Comparison of ENCODE assay signal across 8 mouse cellular contexts in genomic region chr4:59035786-59036350, GRCm38 (mm10). TPM values are rescaled to one million over a fixed set of nuclear protein-coding genes. Genes with fewer than 3 reads are reported as not detected.
A peak's percentile ranks its signal among the peaks of the same experiment; 100 is the strongest.
DNase-seq lines count a peak whose midpoint lies in the region; ATAC-seq lines count a peak whose summit lies in the region.

No protein-coding gene starts in this region.

- H3K4me3 ChIP-seq in heart, embryonic 14.5 days (ENCODE audit: control insufficient read depth in 1 of 2, insufficient read depth in 1 of 2, low read depth in 1 of 2, low read length in 2 of 2): peak overlapping the region; percentile 60 to 77
- peak overlapping the region; percentile 69 for H3K4me3 ChIP-seq in brown adipose tissue, adult 24 weeks (ENCODE audit: insufficient read depth, low read depth, low read length)
- H3K4me3 ChIP-seq in hindbrain, embryonic 14.5 days (replicated peaks; ENCODE audit: low read length): peak overlapping the region; percentile 78
- peak overlapping the region; percentile 92 for H3K4me3 ChIP-seq in midbrain, embryonic 15.5 days

- H3K27me3 ChIP-seq in heart, embryonic 14.5 days (ENCODE audit: control insufficient read depth, insufficient read depth, low read length): no peaks in the 10 kb centered on the region
- no peaks in the 10 kb centered on the region for H3K27me3 ChIP-seq in hindbrain, embryonic 14.5 days (ENCODE audit: control insufficient read depth, insufficient read depth, low read length)
- no peaks in the 10 kb centered on the region for H3K27me3 ChIP-seq in midbrain, embryonic 15.5 days (replicated peaks)

- WGBS in heart, embryonic 14.5 days: 67% methylated on average over 18 of the region's 18 CpGs
- 57% methylated on average over 18 of the region's 18 CpGs for WGBS in hindbrain, embryonic 14.5 days
- WGBS in midbrain, embryonic 15.5 days: 51% methylated on average over 18 of the region's 18 CpGs

- H3K4me2 ChIP-seq in heart, embryonic 14.5 days (ENCODE audit: low read length): peak overlapping the region; percentile 72
- peak overlapping the region; percentile 60 for H3K4me2 ChIP-seq in hindbrain, embryonic 14.5 days (replicated peaks)
- H3K4me2 ChIP-seq in midbrain, embryonic 15.5 days: peak overlapping the region; percentile 54

- H3K9me3 ChIP-seq in heart, embryonic 14.5 days (ENCODE audit: control insufficient read depth, low read length): peaks cover 3% of the 10 kb centered on the region; the same call in 1 of the 2 replicates
- 0 out of 2 replicates have a peak, but pooled peaks cover 2% of the 10 kb centered on the region for H3K9me3 ChIP-seq in hindbrain, embryonic 14.5 days (ENCODE audit: control insufficient read depth, low read length)
- no peaks in the 10 kb centered on the region for H3K9me3 ChIP-seq in midbrain, embryonic 15.5 days

- intact Hi-C loops in heart, postnatal 10 days (cut with DNase I): loop anchor here (1.0 to 2.0 kb wide), 2 partner anchors 31 to 51 kb away; no protein-coding TSS in a partner anchor

- DNase-seq in heart, postnatal 10 days: no peak
- peak; percentile 40 for DNase-seq in 416B (ENCODE audit: low read depth)
- DNase-seq in hindbrain, embryonic 14.5 days (ENCODE audit: low spot score): no peak
- DNase-seq in left cerebral cortex, adult 11 months (ENCODE audit: low spot score): no peak

- H3K9ac ChIP-seq in heart, embryonic 14.5 days (ENCODE audit: low read length): peak overlapping the region; percentile 76; the same call in 1 of the 2 replicates
- peak overlapping the region; percentile 93 for H3K9ac ChIP-seq in hindbrain, embryonic 14.5 days
- H3K9ac ChIP-seq in midbrain, embryonic 15.5 days: peak overlapping the region; percentile 98

- no peak overlapping the region for H3K27ac ChIP-seq in heart, embryonic 14.5 days (replicated peaks in 1 of 2; ENCODE audit: control insufficient read depth in 1 of 2, insufficient read depth in 1 of 2, low read depth in 2 of 2, low read length in 2 of 2)
- no peak overlapping the region for H3K27ac ChIP-seq in brown adipose tissue, adult 24 weeks (replicated peaks; ENCODE audit: low read depth, low read length)
- H3K27ac ChIP-seq in hindbrain, embryonic 14.5 days: peak overlapping the region; percentile 95
- peak overlapping the region; percentile 97 for H3K27ac ChIP-seq in midbrain, embryonic 15.5 days

- no peak for ATAC-seq in heart, embryonic 14.5 days (ENCODE audit: insufficient number of reproducible peaks, insufficient read depth, low FRiP score, low read depth)
- ATAC-seq in hindbrain, embryonic 14.5 days (ENCODE audit: low FRiP score): peak; percentile 24; the same call in 1 of the 2 replicates
- ATAC-seq in midbrain, embryonic 15.5 days (replicated peaks): peak; percentile 53
- ATAC-seq in megakaryocyte progenitor cell, adult 5-6 weeks (replicated peaks; ENCODE audit: poor library complexity): no peak

- H3K36me3 ChIP-seq in heart, embryonic 14.5 days (ENCODE audit: control insufficient read depth, insufficient read depth, low read length): peaks cover 9% of the 10 kb centered on the region; the same call in 1 of the 2 replicates
- peaks cover 18% of the 10 kb centered on the region; the same call in 1 of the 2 replicates for H3K36me3 ChIP-seq in hindbrain, embryonic 14.5 days (replicated peaks; ENCODE audit: control insufficient read depth, insufficient read depth)
- no peaks in the 10 kb centered on the region for H3K36me3 ChIP-seq in midbrain, embryonic 15.5 days (replicated peaks)

- peaks cover 4 to 5% of the 10 kb centered on the region in 2 experiments; a peak in 1 of 4 replicates for H3K4me1 ChIP-seq in heart, embryonic 14.5 days (ENCODE audit: control insufficient read depth in 2 of 2, insufficient read depth in 2 of 2, low read length in 2 of 2)
- H3K4me1 ChIP-seq in brown adipose tissue, adult 24 weeks (ENCODE audit: control insufficient read depth, insufficient read depth, insufficient read length, low read length): peaks cover 3% of the 10 kb centered on the region; the same call in 1 of the 2 replicates
- peaks cover 16% of the 10 kb centered on the region for H3K4me1 ChIP-seq in hindbrain, embryonic 14.5 days (replicated peaks; ENCODE audit: control insufficient read depth, insufficient read depth, low read length)
- H3K4me1 ChIP-seq in midbrain, embryonic 15.5 days: peaks cover 12% of the 10 kb centered on the region

RNA-seq across cellular contexts. Expression of gene Gng10, which starts 1.0 kb away (rescaled TPM):
- polyA plus RNA-seq in heart, embryonic 14.5 days (2014; fragmentation: Nextera tagmentation; extraction: Ambion mirVana): 31.5 and 47.5 TPM in 2 replicates
- 10 to 100 TPM; 32.1 to 32.9 TPM for total RNA-seq in heart, postnatal 10 days (2021)
- 34.8 and 39.2 TPM in 2 replicates for polyA plus RNA-seq in brown adipose tissue, adult 24 weeks (2012; ENCODE audit: insufficient read depth, insufficient read length, missing spikeins)
- polyA plus RNA-seq in hindbrain, embryonic 14.5 days (2014; fragmentation: Nextera tagmentation; extraction: Ambion mirVana): 198 and 200 TPM in 2 replicates
- 172 and 183 TPM in 2 replicates for polyA plus RNA-seq in midbrain, embryonic 15.5 days (2015; fragmentation: Nextera tagmentation; extraction: Ambion mirVana)
- 168 and 189 TPM in 2 replicates for total RNA-seq in megakaryocyte progenitor cell, adult 5-6 weeks (2015)
- total RNA-seq in megakaryocyte progenitor cell, adult 5-6 weeks (2017): 86.1 and 106 TPM in 2 replicates

RNA-seq across cellular contexts. Expression of gene Gm20503, which starts 32.9 kb away (rescaled TPM):
- 12.2 and 15.9 TPM in 2 replicates for polyA plus RNA-seq in heart, embryonic 14.5 days (2014; fragmentation: Nextera tagmentation; extraction: Ambion mirVana)
- total RNA-seq in heart, postnatal 10 days (2021): 1 to 10 TPM; 3.7 TPM
- not detected in 2 replicates for polyA plus RNA-seq in brown adipose tissue, adult 24 weeks (2012; ENCODE audit: insufficient read depth, insufficient read length, missing spikeins)
- polyA plus RNA-seq in hindbrain, embryonic 14.5 days (2014; fragmentation: Nextera tagmentation; extraction: Ambion mirVana): 6.5 and 8.6 TPM in 2 replicates
- 9.1 and 9.4 TPM in 2 replicates for polyA plus RNA-seq in midbrain, embryonic 15.5 days (2015; fragmentation: Nextera tagmentation; extraction: Ambion mirVana)
- total RNA-seq in megakaryocyte progenitor cell, adult 5-6 weeks (2015): 0.22 TPM in 1 of 2 replicates, not detected in the other
- total RNA-seq in megakaryocyte progenitor cell, adult 5-6 weeks (2017): not detected in 2 replicates

RNA-seq across cellular contexts. Expression of gene Dnajc25, which starts 41.0 kb away (rescaled TPM):
- polyA plus RNA-seq in heart, embryonic 14.5 days (2014; fragmentation: Nextera tagmentation; extraction: Ambion mirVana): 13.7 and 15.9 TPM in 2 replicates
- total RNA-seq in heart, postnatal 10 days (2021): 10 to 100 TPM; 15.9 to 18.2 TPM
- polyA plus RNA-seq in brown adipose tissue, adult 24 weeks (2012; ENCODE audit: insufficient read depth, insufficient read length, missing spikeins): 16.4 and 17.4 TPM in 2 replicates
- polyA plus RNA-seq in hindbrain, embryonic 14.5 days (2014; fragmentation: Nextera tagmentation; extraction: Ambion mirVana): 5.2 and 9.6 TPM in 2 replicates
- polyA plus RNA-seq in midbrain, embryonic 15.5 days (2015; fragmentation: Nextera tagmentation; extraction: Ambion mirVana): 7.4 and 7.5 TPM in 2 replicates
- 24.8 and 25.3 TPM in 2 replicates for total RNA-seq in megakaryocyte progenitor cell, adult 5-6 weeks (2015)
- 22.8 and 29.8 TPM in 2 replicates for total RNA-seq in megakaryocyte progenitor cell, adult 5-6 weeks (2017)

RNA-seq across cellular contexts. Expression of gene Ptgr1, which starts 48.9 kb away (rescaled TPM):
- polyA plus RNA-seq in heart, embryonic 14.5 days (2014; fragmentation: Nextera tagmentation; extraction: Ambion mirVana): 10.1 and 10.7 TPM in 2 replicates
- 1 to 10 TPM; 5.3 to 5.6 TPM for total RNA-seq in heart, postnatal 10 days (2021)
- polyA plus RNA-seq in brown adipose tissue, adult 24 weeks (2012; ENCODE audit: insufficient read depth, insufficient read length, missing spikeins): 3.4 and 5.9 TPM in 2 replicates
- 4.6 and 4.8 TPM in 2 replicates for polyA plus RNA-seq in hindbrain, embryonic 14.5 days (2014; fragmentation: Nextera tagmentation; extraction: Ambion mirVana)
- 3.2 and 4.2 TPM in 2 replicates for polyA plus RNA-seq in midbrain, embryonic 15.5 days (2015; fragmentation: Nextera tagmentation; extraction: Ambion mirVana)
- 72.7 and 81.7 TPM in 2 replicates for total RNA-seq in megakaryocyte progenitor cell, adult 5-6 weeks (2015)
- 59.6 and 66.6 TPM in 2 replicates for total RNA-seq in megakaryocyte progenitor cell, adult 5-6 weeks (2017)

Comparison
In these comparisons a context has a peak if more than half of its experiments do, and no peak if none do; other contexts are left out.
1. ATAC-seq: peak in hindbrain, embryonic 14.5 days (single experiment) and midbrain, embryonic 15.5 days (single experiment); none in heart, embryonic 14.5 days (single experiment) and megakaryocyte progenitor cell, adult 5-6 weeks (single experiment).
2. H3K27ac ChIP-seq: peak in hindbrain, embryonic 14.5 days (single experiment) and midbrain, embryonic 15.5 days (single experiment); none in heart, embryonic 14.5 days (0 of 2) and brown adipose tissue, adult 24 weeks (single experiment).
3. Peak in every context shown above with its lines, with median percentiles within 50 percentile points of each other: H3K4me2 ChIP-seq, H3K4me3 ChIP-seq and H3K9ac ChIP-seq.